Mouse (Mus musculus): ENCODE data around the gene Mief2. TPM values are rescaled to one million over a fixed set of nuclear protein-coding genes. Genes with fewer than 3 reads are reported as not detected.

The Mief2 gene
- total and polyA plus RNA-seq, 3 experiments, result 13.4 to 14.6 TPM; not detected in 1

DNA sequence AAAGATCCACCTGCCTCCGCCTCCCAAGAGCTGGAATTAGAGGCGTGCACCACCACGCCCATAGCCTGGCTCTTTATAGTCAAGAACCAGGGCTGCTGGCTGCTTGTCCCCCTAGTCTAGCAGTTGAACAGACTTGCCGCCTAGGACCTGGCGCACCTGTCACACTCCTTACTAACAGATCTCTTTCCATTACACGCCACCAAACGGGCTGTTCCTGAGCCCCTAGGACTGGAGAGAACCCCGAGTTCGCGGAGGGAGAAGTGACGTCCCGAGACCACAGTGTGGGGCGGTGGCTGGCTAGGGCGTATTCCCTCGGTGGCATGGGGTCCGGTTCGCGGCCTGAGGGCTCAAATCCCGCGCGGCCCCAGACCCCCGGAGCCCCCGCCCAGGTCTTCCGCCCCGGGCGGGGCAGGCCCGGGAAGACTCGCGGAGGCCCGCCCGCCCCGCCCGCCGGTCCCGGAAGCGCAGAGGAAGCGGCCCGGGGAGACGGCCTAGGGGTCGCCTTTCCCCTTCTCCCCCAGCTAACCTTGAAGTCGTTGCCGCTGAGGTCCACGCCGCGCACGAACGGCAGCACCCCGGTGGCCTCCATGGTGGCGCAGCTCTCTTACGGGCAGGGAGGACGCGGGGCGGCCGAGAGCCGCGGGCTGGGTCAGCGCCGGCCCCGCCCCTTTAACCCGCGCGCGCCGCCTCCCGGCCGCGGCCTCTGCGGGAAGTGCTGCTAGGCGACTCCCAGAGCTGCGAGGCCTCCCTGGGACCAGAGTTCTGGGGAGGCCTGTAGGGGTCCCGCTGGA is 1.4 kb upstream of the Mief2 start, which contains the start of gene Flii (continued):
- TF ChIP-seq SMC3 (IDR thresholded peaks at IDR 0.05; ENCODE audit: low read depth, low read length) (0 out of 2 replicates have a peak, but pooled peaks have one; percentile 0), TAL1 (IDR thresholded peaks at IDR 0.05; ENCODE audit: low read length) (no peak), NRF1 (IDR thresholded peaks at IDR 0.05; ENCODE audit: insufficient read depth, low read depth, low read length, poor library complexity, severe bottlenecking) (0 out of 2 replicates have a peak, but pooled peaks have one; percentile 12), ZNF384 (IDR thresholded peaks at IDR 0.05; ENCODE audit: low read depth, low read length) (no peak), MAFK (IDR thresholded peaks at IDR 0.05; ENCODE audit: borderline replicate concordance, low read depth, low read length) (no peak), MYC (IDR thresholded peaks at IDR 0.05; ENCODE audit: low read depth, low read length) (no peak), POLR2AphosphoS2 (IDR thresholded peaks at IDR 0.05; ENCODE audit: low read length) (peak; percentile 54; the same call in 1 of the 2 replicates), ETS1 (IDR thresholded peaks at IDR 0.05; ENCODE audit: low read depth, low read length) (no peak), USF2 (IDR thresholded peaks at IDR 0.05; ENCODE audit: borderline replicate concordance in 1 of 2, insufficient read depth in 1 of 2, low read depth in 1 of 2, low read length in 2 of 2) (no peak), HCFC1 (IDR thresholded peaks at IDR 0.05; ENCODE audit: low read depth, low read length) (peak; percentile 46)

DNA sequence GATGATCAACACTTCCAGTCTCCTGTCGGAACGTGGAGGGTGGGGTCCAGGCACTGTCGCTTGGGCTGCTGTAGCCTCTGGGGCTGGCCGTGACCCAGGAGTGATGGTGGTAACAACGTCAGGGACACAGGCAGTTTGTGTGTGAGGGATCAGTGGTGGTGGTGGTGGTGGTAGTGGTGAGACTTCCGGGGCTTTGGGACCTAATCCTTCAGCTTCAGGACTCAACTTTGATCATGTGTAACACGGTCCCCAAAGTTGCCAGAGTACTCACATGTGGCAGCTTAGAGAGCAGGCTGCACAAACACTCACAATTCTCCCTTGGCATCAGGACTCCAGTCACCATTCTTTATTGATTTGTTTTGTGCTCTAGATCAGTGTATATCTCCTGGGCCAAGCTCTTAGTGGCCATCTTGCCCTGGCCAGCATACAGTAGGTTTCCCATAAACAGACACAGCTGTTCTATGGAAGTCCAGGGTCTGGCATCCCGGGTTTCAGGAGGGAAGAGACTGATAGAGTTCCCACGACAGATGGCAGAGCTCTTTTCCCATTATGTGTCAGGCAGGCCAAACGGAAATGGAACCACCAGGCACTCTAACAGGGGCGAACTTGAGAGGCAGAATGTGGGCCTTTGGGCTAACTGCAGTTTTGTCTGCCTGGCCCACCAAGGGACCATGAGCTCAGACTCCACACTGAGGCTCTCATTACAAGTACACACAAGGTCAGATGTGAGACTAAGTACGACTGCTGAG is 632 bp upstream of the Mief2 start:
- DNase-seq (ENCODE audit: low read depth, low spot score), result no peak
- TF ChIP-seq BHLHE40 (IDR thresholded peaks at IDR 0.05; ENCODE audit: borderline replicate concordance, low read depth, low read length) (no peak), MYB (IDR thresholded peaks at IDR 0.05; ENCODE audit: low read depth, low read length) (no peak), ZKSCAN1 (IDR thresholded peaks at IDR 0.05; ENCODE audit: low read depth, low read length) (no peak), POLR2AphosphoS2 (IDR thresholded peaks at IDR 0.05; ENCODE audit: low read length) (peak; percentile 44; the same call in 1 of the 2 replicates), GATA1 (IDR thresholded peaks at IDR 0.05; ENCODE audit: low read depth, low read length) (no peak), NELFE (IDR thresholded peaks at IDR 0.05; ENCODE audit: low read depth, low read length) (peak; percentile 41), CTCF (IDR thresholded peaks at IDR 0.05 in 2 of 3, conservative IDR thresholded peaks at IDR 0.05 in 1 of 3; ENCODE audit: control insufficient read depth in 1 of 3, insufficient read depth in 1 of 3, low read depth in 2 of 3, low read length in 3 of 3, poor library complexity in 1 of 3, severe bottlenecking in 1 of 3) (no peak), HCFC1 (IDR thresholded peaks at IDR 0.05; ENCODE audit: low read depth, low read length) (no peak), MXI1 (IDR thresholded peaks at IDR 0.05; ENCODE audit: low read depth, low read length) (peak; percentile 55; the same call in 1 of the 2 replicates), USF2 (IDR thresholded peaks at IDR 0.05; ENCODE audit: borderline replicate concordance in 1 of 2, insufficient read depth in 1 of 2, low read depth in 1 of 2, low read length in 2 of 2) (no peak), NRF1 (IDR thresholded peaks at IDR 0.05; ENCODE audit: insufficient read depth, low read depth, low read length, poor library complexity, severe bottlenecking) (no peak), SMC3 (IDR thresholded peaks at IDR 0.05; ENCODE audit: low read depth, low read length) (no peak; the same call in 1 of the 2 replicates), MYC (IDR thresholded peaks at IDR 0.05; ENCODE audit: low read depth, low read length) (0 out of 2 replicates have a peak, but pooled peaks have one; percentile 26), USF1 (IDR thresholded peaks at IDR 0.05; ENCODE audit: low read depth, low read length) (no peak), MAFK (IDR thresholded peaks at IDR 0.05; ENCODE audit: borderline replicate concordance, low read depth, low read length) (no peak), ZMIZ1 (IDR thresholded peaks at IDR 0.05; ENCODE audit: low read depth, low read length) (peak; percentile 35; the same call in 1 of the 2 replicates), MAX (IDR thresholded peaks at IDR 0.05; ENCODE audit: low read length) (peak; percentile 49; the same call in 1 of the 2 replicates), TAL1 (IDR thresholded peaks at IDR 0.05; ENCODE audit: low read length) (no peak), JUND (IDR thresholded peaks at IDR 0.05; ENCODE audit: low read depth, low read length) (no peak), ELF1 (IDR thresholded peaks at IDR 0.05; ENCODE audit: low read depth, low read length) (0 out of 2 replicates have a peak, but pooled peaks have one; percentile 3), RCOR1 (IDR thresholded peaks at IDR 0.05; ENCODE audit: low read depth, low read length) (no peak), CHD1 (IDR thresholded peaks at IDR 0.05; ENCODE audit: low read depth, low read length) (no peak), POLR2A (IDR thresholded peaks at IDR 0.05; ENCODE audit: control insufficient read depth in 1 of 2, insufficient read depth in 1 of 2, low read depth in 1 of 2, low read length in 2 of 2, poor library complexity in 1 of 2) (no peak), TBP (IDR thresholded peaks at IDR 0.05; ENCODE audit: low read depth, low read length) (0 out of 2 replicates have a peak, but pooled peaks have one; percentile 13)
- no peaks in the 10 kb centered on the region for H3K9me3 ChIP-seq (replicated peaks; ENCODE audit: insufficient read depth, low read length)
- peaks cover 3 to 20% of the 10 kb centered on the region in 2 experiments; a peak in 3 of 4 replicates for H3K4me1 ChIP-seq (ENCODE audit: control insufficient read depth in 1 of 2, insufficient read depth in 2 of 2, low read length in 2 of 2)
- H3K36me3 ChIP-seq (ENCODE audit: control insufficient read depth in 1 of 2, insufficient read depth in 2 of 2, low read length in 2 of 2), result peaks cover 0 to 5% of the 10 kb centered on the region in 2 experiments; a peak in 2 of 4 replicates
- peak overlapping the region; percentile 97 for H3K4me3 ChIP-seq (ENCODE audit: control insufficient read depth in 1 of 2, insufficient read depth in 1 of 2, low read depth in 2 of 2, low read length in 2 of 2)
- peaks cover 5% of the 10 kb centered on the region for H3K79me2 ChIP-seq (ENCODE audit: control insufficient read depth, insufficient read depth, low read length, poor library complexity)
- peak overlapping the region; percentile 72 for H3K27ac ChIP-seq (ENCODE audit: control insufficient read depth, low read depth, low read length)
- no peaks in the 10 kb centered on the region for H3K27me3 ChIP-seq (ENCODE audit: control insufficient read depth in 1 of 2, insufficient read depth in 2 of 2, low read length in 2 of 2)
- peak overlapping the region; percentile 87 for H3K9ac ChIP-seq (ENCODE audit: control insufficient read depth, low read depth, low read length, poor library complexity, severe bottlenecking)

Measured in MEL (cell line).